Mouse (Mus musculus) thymus, adult 2 months (tissue): Measurements from ENCODE around the gene Spsb2.

Experiments
- CTCF ChIP-seq: fragments of 200-500 bp; IDR thresholded peaks from 2 replicates; pipeline ENCODE4 v1.5.1; 2012; ENCODE audit warnings: mild to moderate bottlenecking, control low read depth, low read length, moderate library complexity, borderline replicate concordance; ENCODE audit not compliant: control insufficient read depth, poor library complexity, insufficient read depth; ENCODE audit errors: extremely low read depth
- POLR2A ChIP-seq: fragments of 200-500 bp; IDR thresholded peaks from 2 replicates; pipeline ENCODE4 v1.6.1; 2012; ENCODE audit warnings: mild to moderate bottlenecking, low read length, control low read depth, moderate library complexity; ENCODE audit not compliant: control insufficient read depth, poor library complexity, insufficient read depth; ENCODE audit errors: extremely low read depth

DNA sequence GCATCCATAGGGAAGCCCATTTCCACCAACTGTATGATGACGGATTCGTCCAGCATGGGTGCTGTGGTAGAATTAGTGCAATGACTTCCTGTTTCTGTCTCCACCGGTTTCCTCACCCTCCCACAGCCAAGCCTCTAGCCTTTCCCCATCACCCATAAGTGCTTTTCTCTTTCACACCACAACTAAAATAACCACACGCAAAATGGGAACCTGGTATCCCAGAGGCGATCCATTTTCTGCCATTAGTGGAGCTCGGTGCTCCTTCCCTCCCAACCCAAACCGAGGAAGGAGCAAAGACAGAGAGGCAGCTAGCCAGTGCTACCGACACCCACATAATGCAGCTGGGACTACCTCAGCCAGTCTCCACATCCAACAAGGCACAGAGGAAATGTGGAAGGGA lies 9.5 kb downstream of the Spsb2 start:
- no peak for TF ChIP-seq CTCF
- no peak for TF ChIP-seq POLR2A
